Mouse (Mus musculus) olfactory bulb, adult 2 months (tissue): Measurements from ENCODE around the gene Rptor.

Experiments used
- CTCF ChIP-seq: fragments of 200-500 bp; IDR thresholded peaks from 2 replicates; pipeline ENCODE4 v1.5.1; 2012; ENCODE audit warnings: low read depth, mild to moderate bottlenecking, low read length, moderate library complexity; ENCODE audit not compliant: insufficient read depth
- POLR2A ChIP-seq: fragments of 200-500 bp; IDR thresholded peaks from 2 replicates; pipeline ENCODE4 v1.6.1; 2012; ENCODE audit warnings: mild to moderate bottlenecking, low read depth, low read length, moderate library complexity; ENCODE audit not compliant: insufficient read depth

GRCm38 (mm10) chr11:119926762-119927161, 324.1 kb downstream of the Rptor start:
- TF ChIP-seq POLR2A (no peak), CTCF (no peak)
